Mouse (Mus musculus): Measurements from ENCODE around the gene Ski.

GRCm38 (mm10) chr4:155225918-155226317 is 3.5 kb upstream of the Ski start:
- TF ChIP-seq POLR2A (IDR thresholded peaks at IDR 0.05; ENCODE audit: borderline replicate concordance, extremely low read depth, low read depth, low read length) (no peak), CTCF (IDR thresholded peaks at IDR 0.05; ENCODE audit: insufficient read depth, low read length) (no peak)

All from lung, adult 2 months (tissue).